Mouse (Mus musculus): ENCODE results near the gene Ppm1f. TPM values are rescaled to one million over a fixed set of nuclear protein-coding genes. Genes with fewer than 3 reads are reported as not detected.
"Not testable (repeated sequence)": the region's sequence is repeated elsewhere in the genome, so short reads cannot be mapped to it uniquely, and the experiment has no call there.

The Ppm1f gene
- total RNA-seq, 2 experiments from 2014 or later = 18.4 to 24.9 TPM

DNA sequence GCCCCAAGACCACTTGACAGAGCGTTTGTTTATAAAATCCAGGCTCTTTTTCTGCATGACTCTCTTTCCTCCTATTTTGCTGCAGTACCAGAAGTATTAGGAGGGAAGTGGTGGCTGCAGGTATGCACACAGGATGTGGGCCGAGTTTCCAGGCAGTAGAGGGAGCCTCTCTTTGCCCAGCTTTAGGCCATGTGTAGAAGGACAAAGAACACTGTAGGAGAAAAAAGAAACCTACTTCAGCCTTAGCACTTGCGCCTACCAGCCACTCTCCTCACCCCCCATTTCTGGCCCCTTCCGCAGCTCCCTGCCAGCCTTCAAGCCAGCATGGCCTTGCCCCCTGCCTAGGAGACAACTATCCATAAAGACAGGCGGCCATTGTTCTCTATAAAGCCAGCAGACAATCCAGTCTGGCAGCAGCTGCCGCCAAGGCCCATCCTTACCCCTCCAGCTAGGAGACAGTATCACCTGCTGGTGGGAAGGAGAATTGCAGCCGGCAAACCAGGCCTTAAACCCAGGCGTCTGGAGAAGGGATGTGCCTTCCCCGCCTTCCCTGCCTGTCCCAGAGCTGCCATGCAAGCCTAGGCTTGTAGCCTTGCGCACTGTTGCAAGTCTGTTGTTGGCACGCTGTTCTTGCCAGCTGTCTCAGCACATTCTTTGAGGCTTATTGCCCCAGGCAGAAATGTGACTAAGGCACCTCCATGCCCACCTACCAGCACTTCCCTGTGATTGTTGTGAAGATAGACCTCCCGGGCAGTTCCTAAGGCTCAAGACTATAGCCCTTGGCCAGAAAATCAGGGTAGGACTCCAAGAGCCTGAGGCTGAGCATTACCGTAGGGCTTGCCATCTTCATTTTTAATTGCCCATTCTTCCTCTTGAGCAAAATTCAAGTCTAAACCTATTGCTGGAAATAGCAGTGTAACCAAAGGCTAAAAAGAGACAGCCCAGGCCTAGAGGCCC lies 15.7 kb downstream of the Ppm1f start:
- peak; percentile 73 for DNase-seq

DNA sequence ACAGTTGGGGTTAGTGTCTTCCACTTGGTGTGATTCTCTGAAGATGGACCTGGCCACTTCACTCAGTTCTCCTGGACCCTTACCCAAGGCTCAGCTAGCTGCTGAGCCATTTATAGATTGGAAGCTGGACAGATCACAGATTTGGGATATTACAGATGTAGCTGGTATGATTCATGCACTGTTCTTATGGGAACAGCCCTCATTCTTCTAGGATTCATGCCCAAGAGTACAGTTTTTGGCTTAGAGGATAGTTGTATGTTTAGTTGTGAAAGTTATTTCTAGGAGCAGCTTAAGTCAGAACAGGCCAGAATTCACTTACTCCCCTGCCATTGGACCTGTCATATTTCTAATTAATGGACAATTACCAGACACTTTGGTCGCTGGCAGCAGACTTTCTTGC lies 17.2 kb downstream of the Ppm1f start:
- DNase-seq = no peak

DNA sequence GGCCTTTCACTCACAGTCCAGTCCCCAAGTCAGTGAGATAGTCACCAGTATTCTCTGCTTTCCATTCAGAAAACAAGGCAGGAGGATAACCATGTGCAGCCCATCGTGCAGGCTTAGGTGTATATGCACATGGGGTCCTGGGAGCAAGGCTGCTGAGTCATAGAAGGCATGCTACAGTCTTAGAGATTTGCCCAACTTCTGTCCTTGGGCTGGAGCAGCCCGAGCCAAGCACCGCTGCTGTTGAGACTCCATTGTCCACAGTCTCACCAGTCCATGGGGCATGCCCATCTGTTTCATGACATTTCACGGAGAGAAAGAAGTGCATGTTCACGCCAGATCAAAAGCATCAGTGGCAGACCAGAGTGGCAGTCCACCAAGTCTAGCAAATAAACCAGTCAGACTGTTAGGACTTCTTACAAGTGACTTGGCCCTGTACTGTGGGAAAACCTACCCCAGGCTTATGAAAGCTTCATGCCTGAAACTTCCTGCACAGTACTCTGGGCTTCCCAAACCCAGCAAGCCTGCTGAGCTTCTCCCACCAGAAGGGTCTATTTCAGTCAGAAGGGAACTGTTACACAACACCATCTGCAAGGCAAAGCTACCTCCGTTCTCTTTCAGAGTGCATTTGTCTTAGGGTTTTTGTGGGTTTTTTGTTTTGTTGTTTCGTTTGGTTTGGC lies 22.3 kb downstream of the Ppm1f start:
- no peak for DNase-seq

DNA sequence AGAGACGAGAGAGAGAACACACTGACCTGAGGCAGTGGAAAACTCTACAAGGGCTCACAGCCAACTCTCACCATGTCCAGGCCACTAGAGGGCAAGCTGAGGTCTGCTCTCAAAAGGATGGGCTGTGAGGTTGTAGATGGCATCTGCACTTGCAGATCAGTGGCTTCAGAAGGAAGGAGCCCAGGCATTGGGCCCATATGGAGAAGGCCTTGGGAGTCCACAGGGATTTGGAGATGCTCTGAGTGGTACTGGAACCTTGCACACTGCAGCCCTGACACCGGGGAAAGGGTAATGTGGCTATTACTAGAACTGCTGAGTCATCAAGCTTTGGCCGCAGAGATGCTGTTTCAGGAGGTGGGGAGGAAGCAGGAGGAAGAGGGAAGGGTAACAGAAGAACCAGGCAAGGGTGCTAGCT lies 24.8 kb downstream of the Ppm1f start:
- DNase-seq = peak; percentile 20

- no peak for DNase-seq
Measured at GRCm38 (mm10) chr16:16924481-16924880, 28.2 kb downstream of the Ppm1f start.

DNA sequence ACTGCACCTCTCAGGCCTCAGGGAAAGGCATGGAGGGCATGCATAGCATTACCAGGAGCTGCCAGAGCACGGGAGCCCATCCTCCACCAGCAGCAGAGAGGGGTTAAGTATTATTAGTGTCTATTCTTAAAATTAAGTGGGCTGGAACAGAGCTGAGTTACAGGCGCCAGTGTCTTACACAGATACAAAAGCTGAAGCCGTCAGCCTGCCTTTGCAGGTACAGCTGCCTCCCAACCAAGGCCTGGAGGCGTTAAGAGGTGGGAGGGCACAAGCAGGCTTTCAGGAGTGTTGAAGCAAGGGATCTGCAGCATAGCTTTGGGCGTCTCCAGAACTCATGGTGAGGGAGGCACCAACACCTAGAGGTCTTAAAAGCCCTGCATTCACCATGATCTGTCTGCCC lies 30.3 kb downstream of the Ppm1f start:
- no peak for DNase-seq

GRCm38 (mm10) chr16:16928908-16929307 lies 32.6 kb downstream of the Ppm1f start:
- not testable (repeated sequence) for DNase-seq

GRCm38 (mm10) chr16:16930326-16930725 lies 34.1 kb downstream of the Ppm1f start:
- no peak for DNase-seq

DNA sequence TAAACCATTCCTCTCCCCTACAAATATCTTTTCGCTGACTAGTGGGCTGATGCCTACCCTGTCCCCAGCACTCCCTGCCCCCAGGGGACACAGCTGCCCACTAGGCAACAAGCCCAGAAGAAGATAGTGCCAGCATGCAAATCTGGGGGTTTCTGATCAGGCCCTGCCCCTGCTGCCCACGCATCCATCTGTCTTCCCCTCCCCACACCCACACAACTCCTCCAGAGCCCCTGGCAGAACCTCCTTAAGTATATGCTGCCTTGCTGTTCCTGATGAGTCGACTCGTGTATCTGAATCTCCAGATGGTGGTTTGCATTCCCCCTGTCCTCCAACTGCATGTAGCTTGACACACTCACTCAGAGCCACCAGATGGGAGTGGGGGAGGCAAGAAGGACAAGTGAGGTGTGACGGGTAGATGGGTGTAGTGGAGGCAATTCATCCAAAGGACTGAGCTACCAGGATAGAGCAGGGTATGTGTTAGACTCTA lies 34.6 kb downstream of the Ppm1f start:
- DNase-seq = no peak

GRCm38 (mm10) chr16:16939543-16939942 lies 43.3 kb downstream of the Ppm1f start:
- no peak for DNase-seq

DNA sequence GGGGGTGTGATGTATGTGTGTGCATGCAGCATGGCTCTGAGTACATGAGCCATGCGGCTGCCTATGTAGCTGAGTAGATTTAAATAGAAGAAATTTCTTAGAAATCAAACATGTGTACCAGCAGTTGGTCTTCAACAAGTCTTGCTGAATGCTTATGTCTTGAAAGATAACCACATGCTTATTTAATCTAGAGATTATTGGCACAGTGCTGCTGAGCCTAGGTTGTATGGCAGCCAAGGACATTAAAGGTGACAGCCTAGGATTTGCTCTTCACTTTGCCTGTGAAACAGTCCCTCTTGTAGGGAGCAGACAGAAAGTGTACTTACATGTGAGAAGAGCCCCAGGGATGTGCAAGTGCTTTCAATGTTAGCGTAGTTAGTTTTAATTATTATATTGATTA lies 44.8 kb downstream of the Ppm1f start:
- DNase-seq = no peak

- DNase-seq = no peak
Measured at GRCm38 (mm10) chr16:16958575-16958974, 62.3 kb downstream of the Ppm1f start.

DNA sequence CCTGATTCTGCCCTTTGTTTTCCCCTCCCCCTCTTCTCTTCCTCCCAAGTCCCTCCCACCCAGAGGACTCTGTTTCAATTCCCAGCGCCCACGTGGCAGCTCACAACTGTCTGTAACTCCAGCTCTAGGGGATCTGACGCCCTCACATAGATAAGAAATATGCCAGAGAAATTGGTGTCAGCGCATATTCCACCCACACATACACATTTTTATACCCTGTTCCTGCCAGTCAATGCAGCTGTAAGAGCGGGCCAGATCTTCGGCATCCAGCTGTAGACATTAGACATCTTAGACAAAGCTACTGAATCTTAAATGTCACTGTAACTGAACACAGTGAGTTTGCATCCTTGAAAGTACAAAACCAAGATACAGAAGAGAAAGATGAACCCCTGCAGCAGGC lies 63.6 kb downstream of the Ppm1f start:
- DNase-seq = no peak

GRCm38 (mm10) chr16:16965149-16965548 lies 68.9 kb downstream of the Ppm1f start:
- DNase-seq = no peak

GRCm38 (mm10) chr16:16966290-16966689 lies 70.0 kb downstream of the Ppm1f start:
- DNase-seq = no peak

Other genes with a start within 250 kb of the Ppm1f start
- gene Olfr19, start 220.1 kb upstream of the Ppm1f start, total RNA-seq (2021) = not detected
- not detected for gene Spag6l, start 67.0 kb upstream of the Ppm1f start, total RNA-seq (2021)
- gene Igll1, start 32.5 kb upstream of the Ppm1f start, total RNA-seq (2021) = 1 to 10 TPM in 1 of 2 experiments, not detected in 1; 1.2 TPM
- gene Top3b, start 25.7 kb upstream of the Ppm1f start, total RNA-seq (2021) = 10 to 100 TPM; 20.4 to 28.5 TPM
- under 1 TPM in 1 of 2 experiments, not detected in 1; 0.72 TPM for gene Vpreb1, start 25.6 kb upstream of the Ppm1f start, total RNA-seq (2021)
- gene Mapk1, start 86.9 kb downstream of the Ppm1f start, total RNA-seq (2021) = 100 to 1,000 TPM; 107 to 114 TPM
- 1 to 10 TPM; 1.6 to 3.1 TPM for gene Ypel1, start 173.2 kb downstream of the Ppm1f start, total RNA-seq (2021)
- gene Ppil2, start 214.8 kb downstream of the Ppm1f start, total RNA-seq (2021) = 10 to 100 TPM; 31.4 to 39.7 TPM
- 1 to 10 TPM in 1 of 2 experiments, not detected in 1; 1.3 TPM for gene 2610318N02Rik, start 228.7 kb downstream of the Ppm1f start, total RNA-seq (2021)
- gene Sdf2l1, start 235.9 kb downstream of the Ppm1f start, total RNA-seq (2021) = 1 to 10 TPM; 4.4 to 5.3 TPM
- gene Ydjc, start 248.2 kb downstream of the Ppm1f start, total RNA-seq (2021) = 1 to 10 TPM in 1 of 2 experiments, under 1 TPM in 1; 0.61 to 1.2 TPM

Measured in gastrocnemius, postnatal 10 days (tissue).